Mouse (Mus musculus) ovary, adult 10 weeks (tissue): ENCODE measurements around the gene Apol7e. TPM values are rescaled to one million over a fixed set of nuclear protein-coding genes. Genes with fewer than 3 reads are reported as not detected.

Experiments used
- polyA plus RNA-seq: library from polyadenylated mRNA; stranded (reverse); fragments of 350-450 nt; fragmentation: Illumina TruSeq; extraction: RNeasy Lipid Tissue Mini Kit (QIAGEN cat#74804); gene quantifications from one replicate; pipeline ENCODE4 v1.2.3, GENCODE M21; 2014

Gene Apol7e
- 3.9 TPM for polyA plus RNA-seq

GRCm38 (mm10) chr15:77698656-77699055 lies at the start of gene Apol7e:
Apol7e (plus strand) TSS chr15:77698857.

GRCm38 (mm10) chr15:77728739-77729138 lies 30.1 kb downstream of the Apol7e start, which contains the start of gene Apol9b:
Apol9b (plus strand) TSS chr15:77729039.

GRCm38 (mm10) chr15:77756848-77757247 lies 58.2 kb downstream of the Apol7e start, which contains the start of gene Apol8:
Apol8 (minus strand) TSS chr15:77757003.

Other genes starting within 250 kb of the Apol7e start
- not detected for gene Apol10a, start 221.8 kb upstream of the Apol7e start, polyA plus RNA-seq
- not detected for gene Apol11a, start 190.6 kb upstream of the Apol7e start, polyA plus RNA-seq
- 0.43 TPM for gene Apol7c, start 165.5 kb upstream of the Apol7e start, polyA plus RNA-seq
- gene 1700025B11Rik, start 137.0 kb upstream of the Apol7e start, polyA plus RNA-seq = not detected
- 4.4 TPM for gene Apol10b, start 102.7 kb upstream of the Apol7e start, polyA plus RNA-seq
- gene Gm36245, start 99.6 kb upstream of the Apol7e start, polyA plus RNA-seq = not detected
- 0.23 TPM for gene Apol11b, start 55.6 kb upstream of the Apol7e start, polyA plus RNA-seq
- not detected for gene Apol9b, start 30.2 kb downstream of the Apol7e start, polyA plus RNA-seq
- gene Apol8, start 58.1 kb downstream of the Apol7e start, polyA plus RNA-seq = not detected
- gene Myh9, start 143.3 kb downstream of the Apol7e start, polyA plus RNA-seq = 12.1 TPM
- gene Txn2, start 230.1 kb downstream of the Apol7e start, polyA plus RNA-seq = 46.9 TPM